Mouse (Mus musculus) cerebellum, adult 2 months (tissue): ENCODE data around the gene Sec14l3.

Experiments used
- CTCF ChIP-seq: fragments of 200-500 bp; IDR thresholded peaks from 2 replicates; pipeline ENCODE4 v1.5.1; 2011; ENCODE audit warnings: low read depth, mild to moderate bottlenecking, control low read depth, low read length, moderate library complexity, borderline replicate concordance; ENCODE audit not compliant: insufficient read depth
- POLR2A ChIP-seq: fragments of 200-500 bp; IDR thresholded peaks from 2 replicates; pipeline ENCODE4 v1.6.1; 2011; ENCODE audit warnings: low read length, control low read depth, borderline replicate concordance; ENCODE audit not compliant: insufficient read depth

DNA sequence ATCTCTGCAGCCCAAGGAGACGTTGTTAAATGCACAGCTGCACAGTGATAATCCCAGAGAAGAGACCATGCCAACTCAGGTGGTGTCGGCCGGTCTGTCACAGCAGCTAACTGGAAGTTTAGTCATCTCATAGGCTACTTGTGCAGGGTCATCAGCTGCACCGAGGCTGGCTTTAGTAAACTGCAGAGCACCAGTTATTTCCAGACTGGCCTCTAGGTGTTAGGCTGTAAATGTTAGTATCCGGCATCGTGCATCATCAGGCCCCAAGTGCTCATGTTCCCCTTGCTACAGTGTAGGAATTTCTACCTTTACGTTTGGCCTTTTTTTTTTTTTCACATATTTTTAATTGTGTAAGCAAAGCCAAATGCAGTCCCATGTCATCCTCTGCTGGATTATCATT is 31.2 kb upstream of the Sec14l3 start:
- no peak for TF ChIP-seq CTCF
- TF ChIP-seq POLR2A = no peak
